Mouse (Mus musculus): Measurements from ENCODE around the gene 2310011J03Rik. TPM values are rescaled to one million over a fixed set of nuclear protein-coding genes. Genes with fewer than 3 reads are reported as not detected.

The 2310011J03Rik gene
- total and polyA plus RNA-seq, 3 experiments: 65.7 to 81.5 TPM; not detected in 1

DNA sequence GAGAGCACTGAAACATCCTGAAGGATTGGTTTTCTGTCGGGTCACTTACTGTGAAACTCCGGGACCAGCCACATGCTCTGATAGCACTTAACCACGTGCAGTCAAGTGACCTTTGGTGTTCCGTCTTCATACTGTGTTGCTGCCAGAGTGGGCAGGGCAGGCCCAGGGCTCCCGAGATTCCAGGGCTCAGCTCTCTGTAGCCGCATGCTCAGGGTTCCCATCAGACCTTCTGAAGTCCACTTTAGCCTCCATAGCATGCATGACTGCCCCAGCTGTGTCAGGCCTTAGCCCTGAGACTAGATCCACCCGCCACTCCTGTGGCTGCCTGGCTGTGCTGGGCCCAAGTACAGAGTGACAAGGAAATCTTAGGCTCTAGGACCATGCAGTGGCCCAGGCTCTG is 39.0 kb downstream of the 2310011J03Rik start:
- H3K27ac ChIP-seq (ENCODE audit: control insufficient read depth, low read depth, low read length): no peak overlapping the region
- no peaks in the 10 kb centered on the region for H3K79me2 ChIP-seq (ENCODE audit: control insufficient read depth, insufficient read depth, low read length, poor library complexity)
- H3K9ac ChIP-seq (ENCODE audit: control insufficient read depth, low read depth, low read length, poor library complexity, severe bottlenecking): no peak overlapping the region
- peaks cover 0 to 19% of the 10 kb centered on the region in 2 experiments; a peak in 2 of 4 replicates for H3K36me3 ChIP-seq (ENCODE audit: control insufficient read depth in 1 of 2, insufficient read depth in 2 of 2, low read length in 2 of 2)
- H3K27me3 ChIP-seq (ENCODE audit: control insufficient read depth in 1 of 2, insufficient read depth in 2 of 2, low read length in 2 of 2): no peaks in the 10 kb centered on the region
- no peak overlapping the region for H3K4me3 ChIP-seq (ENCODE audit: control insufficient read depth in 1 of 2, insufficient read depth in 1 of 2, low read depth in 2 of 2, low read length in 2 of 2)
- no peaks in the 10 kb centered on the region for H3K4me1 ChIP-seq (ENCODE audit: control insufficient read depth in 1 of 2, insufficient read depth in 2 of 2, low read length in 2 of 2)
- no peaks in the 10 kb centered on the region for H3K9me3 ChIP-seq (replicated peaks; ENCODE audit: insufficient read depth, low read length)
- no peak for DNase-seq (ENCODE audit: low read depth, low spot score)
- no peak for TF ChIP-seq SIN3A (IDR thresholded peaks at IDR 0.05; ENCODE audit: low read length)
- no peak for TF ChIP-seq MAFK (IDR thresholded peaks at IDR 0.05; ENCODE audit: borderline replicate concordance, low read depth, low read length)
- no peak for TF ChIP-seq MAX (IDR thresholded peaks at IDR 0.05; ENCODE audit: low read length)
- TF ChIP-seq BHLHE40 (IDR thresholded peaks at IDR 0.05; ENCODE audit: borderline replicate concordance, low read depth, low read length): no peak
- no peak for TF ChIP-seq HCFC1 (IDR thresholded peaks at IDR 0.05; ENCODE audit: low read depth, low read length)
- no peak for TF ChIP-seq E2F4 (IDR thresholded peaks at IDR 0.05; ENCODE audit: borderline replicate concordance, low read depth, low read length)
- no peak for TF ChIP-seq CTCF (IDR thresholded peaks at IDR 0.05 in 2 of 3, conservative IDR thresholded peaks at IDR 0.05 in 1 of 3; ENCODE audit: control insufficient read depth in 1 of 3, insufficient read depth in 1 of 3, low read depth in 2 of 3, low read length in 3 of 3, poor library complexity in 1 of 3, severe bottlenecking in 1 of 3)
- no peak for TF ChIP-seq ZC3H11A (IDR thresholded peaks at IDR 0.05; ENCODE audit: low read depth, low read length)
- TF ChIP-seq USF1 (IDR thresholded peaks at IDR 0.05; ENCODE audit: low read depth, low read length): no peak
- TF ChIP-seq SMC3 (IDR thresholded peaks at IDR 0.05; ENCODE audit: low read depth, low read length): no peak
- no peak for TF ChIP-seq TCF12 (IDR thresholded peaks at IDR 0.05; ENCODE audit: low read depth, low read length)
- TF ChIP-seq MYC (IDR thresholded peaks at IDR 0.05; ENCODE audit: low read depth, low read length): no peak
- no peak for TF ChIP-seq MXI1 (IDR thresholded peaks at IDR 0.05; ENCODE audit: low read depth, low read length)
- TF ChIP-seq NELFE (IDR thresholded peaks at IDR 0.05; ENCODE audit: low read depth, low read length): no peak
- TF ChIP-seq GATA1 (IDR thresholded peaks at IDR 0.05; ENCODE audit: low read depth, low read length): no peak
- no peak for TF ChIP-seq ETS1 (IDR thresholded peaks at IDR 0.05; ENCODE audit: low read depth, low read length)
- TF ChIP-seq RAD21 (IDR thresholded peaks at IDR 0.05; ENCODE audit: low read depth, low read length): no peak
- TF ChIP-seq KAT2A (conservative IDR thresholded peaks at IDR 0.05; ENCODE audit: low read depth, low read length): no peak
- no peak for TF ChIP-seq TBP (IDR thresholded peaks at IDR 0.05; ENCODE audit: low read depth, low read length)
- no peak for TF ChIP-seq JUND (IDR thresholded peaks at IDR 0.05; ENCODE audit: low read depth, low read length)

GRCm38 (mm10) chr10:80279273-80279672 is 41.1 kb downstream of the 2310011J03Rik start:
- no peak overlapping the region for H3K9ac ChIP-seq (ENCODE audit: control insufficient read depth, low read depth, low read length, poor library complexity, severe bottlenecking)
- H3K9me3 ChIP-seq (replicated peaks; ENCODE audit: insufficient read depth, low read length): no peaks in the 10 kb centered on the region
- no peaks in the 10 kb centered on the region for H3K27me3 ChIP-seq (ENCODE audit: control insufficient read depth in 1 of 2, insufficient read depth in 2 of 2, low read length in 2 of 2)
- no peaks in the 10 kb centered on the region for H3K4me1 ChIP-seq (ENCODE audit: control insufficient read depth in 1 of 2, insufficient read depth in 2 of 2, low read length in 2 of 2)
- no peaks in the 10 kb centered on the region for H3K79me2 ChIP-seq (ENCODE audit: control insufficient read depth, insufficient read depth, low read length, poor library complexity)
- peaks cover 0 to 12% of the 10 kb centered on the region in 2 experiments; a peak in 2 of 4 replicates for H3K36me3 ChIP-seq (ENCODE audit: control insufficient read depth in 1 of 2, insufficient read depth in 2 of 2, low read length in 2 of 2)
- TF ChIP-seq UBTF (IDR thresholded peaks at IDR 0.05; ENCODE audit: borderline replicate concordance, insufficient read depth, low read depth, low read length) (no peak), CHD2 (IDR thresholded peaks at IDR 0.05; ENCODE audit: low read length) (no peak), MAZ (IDR thresholded peaks at IDR 0.05; ENCODE audit: low read depth, low read length) (no peak), TAL1 (IDR thresholded peaks at IDR 0.05; ENCODE audit: low read length) (no peak), EP300 (IDR thresholded peaks at IDR 0.05; ENCODE audit: low read depth in 1 of 2, low read length in 2 of 2) (no peak), JUND (IDR thresholded peaks at IDR 0.05; ENCODE audit: low read depth, low read length) (no peak)
- H3K4me3 ChIP-seq (ENCODE audit: control insufficient read depth in 1 of 2, insufficient read depth in 1 of 2, low read depth in 2 of 2, low read length in 2 of 2): no peak overlapping the region
- H3K27ac ChIP-seq (ENCODE audit: control insufficient read depth, low read depth, low read length): no peak overlapping the region
- DNase-seq (ENCODE audit: low read depth, low spot score): no peak

Measured in MEL (cell line).